Mouse (Mus musculus): ENCODE data around the gene Rdh14.

Gene Rdh14

DNA sequence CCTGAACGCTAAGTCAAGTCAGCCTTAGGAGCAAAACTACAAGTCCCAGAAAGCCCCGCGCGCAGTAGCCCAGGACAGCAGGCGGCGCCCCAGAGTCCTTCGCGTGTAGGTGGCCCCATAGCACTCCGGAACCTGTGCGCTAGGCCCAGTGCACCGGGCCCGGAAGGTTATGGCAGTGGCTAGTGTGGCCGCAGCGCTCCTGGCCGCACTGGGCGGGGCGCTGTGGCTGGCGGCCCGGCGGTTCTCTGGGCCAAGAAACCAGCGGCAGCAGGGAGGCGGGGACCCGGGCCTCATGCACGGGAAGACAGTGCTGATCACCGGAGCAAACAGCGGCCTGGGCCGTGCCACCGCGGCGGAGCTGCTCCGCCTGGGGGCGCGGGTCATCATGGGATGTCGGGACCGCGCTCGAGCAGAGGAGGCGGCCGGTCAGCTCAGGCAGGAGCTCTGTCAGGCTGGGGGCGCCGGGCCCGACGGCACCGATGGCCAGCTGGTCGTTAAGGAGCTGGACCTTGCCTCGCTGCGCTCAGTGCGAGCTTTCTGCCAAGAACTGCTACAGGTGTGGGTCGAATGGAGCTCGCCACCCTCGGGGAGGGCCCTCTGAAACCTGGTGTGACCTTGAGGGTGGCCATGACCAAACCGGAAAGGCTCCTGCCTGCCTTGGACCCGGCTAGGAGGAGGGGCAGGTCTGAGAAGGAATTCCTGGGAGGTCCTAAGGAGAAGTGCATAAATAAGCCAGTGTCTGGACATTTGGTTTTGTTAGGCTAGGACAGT lies at the start of gene Rdh14:
Rdh14 (plus strand) TSS at position 102 of the 771 bp plus-strand sequence.
- DNase-seq, result peak; percentile 98

DNA sequence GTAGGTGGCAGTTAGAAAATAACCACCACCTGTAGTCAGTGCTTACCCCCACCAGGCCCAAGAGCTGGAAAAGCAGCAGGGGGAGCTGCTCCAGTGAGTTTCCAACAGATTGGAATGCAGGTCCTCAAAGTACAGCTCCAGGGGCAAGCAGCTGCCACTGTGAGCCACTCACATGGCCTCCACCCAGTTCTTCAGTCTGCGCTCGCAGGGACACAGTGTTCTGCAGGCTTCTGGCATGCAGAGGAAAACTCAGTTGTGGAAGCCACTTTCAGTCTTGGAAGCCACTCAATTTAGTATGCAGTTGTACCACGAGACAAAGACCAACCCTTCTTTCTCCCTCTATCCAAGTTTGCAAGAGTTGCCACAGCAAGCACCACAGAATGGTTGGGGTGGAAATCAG lies 39.9 kb upstream of the Rdh14 start:
- DNase-seq, result no peak

DNA sequence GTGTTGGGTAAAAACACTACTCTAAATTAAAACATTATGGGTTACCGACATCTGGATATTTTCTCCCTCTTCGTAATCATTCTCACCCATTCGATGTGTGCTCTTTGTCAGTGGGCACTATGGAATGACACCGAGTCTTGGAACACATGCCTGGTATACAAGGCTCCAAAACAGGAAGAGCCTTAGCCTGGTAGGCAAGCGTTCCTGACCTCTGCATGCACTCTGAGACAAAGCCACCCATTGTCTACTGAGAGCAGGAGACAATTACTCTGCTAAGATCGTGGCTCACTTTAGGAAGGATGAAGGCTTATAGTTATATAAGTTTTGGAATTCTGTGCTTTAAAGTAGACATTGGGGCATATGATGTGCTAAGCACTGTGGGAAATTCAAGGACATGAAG lies 32.8 kb upstream of the Rdh14 start:
- DNase-seq, result no peak

DNA sequence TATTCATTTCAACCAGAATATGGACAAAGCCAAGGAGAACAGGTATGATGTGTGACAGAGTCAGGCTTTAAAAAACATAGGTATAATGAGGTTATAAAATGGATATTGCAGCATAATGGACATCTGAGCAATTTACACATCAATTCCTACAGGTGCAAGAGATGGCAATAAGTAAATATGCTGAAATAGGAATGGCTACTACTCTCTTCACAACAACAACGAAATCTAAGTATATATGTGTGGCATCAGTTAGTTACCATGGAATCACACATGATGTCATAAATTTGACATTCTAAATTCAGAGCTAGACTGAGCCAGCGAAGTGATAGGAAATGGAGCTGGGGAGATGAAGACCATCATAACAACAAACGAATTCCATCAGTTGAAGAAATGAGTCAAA lies 20.9 kb upstream of the Rdh14 start, which contains the start of gene Nt5c1b:
Nt5c1b (plus strand) TSS at position 301 of the 400 bp plus-strand sequence.
- DNase-seq, result no peak

DNA sequence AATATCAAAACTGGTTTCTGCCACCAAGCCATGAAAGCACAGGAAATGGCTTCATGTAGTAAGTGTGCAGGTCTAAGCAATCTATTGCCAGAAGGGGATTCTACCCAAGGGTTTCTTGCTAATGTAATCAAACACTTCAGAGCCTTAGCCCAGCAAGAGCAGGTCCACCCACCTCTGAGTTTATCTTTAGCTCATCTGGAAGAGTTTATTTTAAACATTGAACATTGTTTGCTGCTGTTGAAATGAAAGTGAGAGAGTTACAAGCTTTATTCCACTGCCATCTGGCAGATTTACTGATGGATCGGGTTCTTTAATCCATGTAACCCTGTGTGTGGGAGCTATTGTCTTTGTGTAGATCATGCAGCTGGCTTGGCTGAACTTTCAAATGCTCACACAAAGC lies 10.2 kb downstream of the Rdh14 start:
- no peak for DNase-seq

DNA sequence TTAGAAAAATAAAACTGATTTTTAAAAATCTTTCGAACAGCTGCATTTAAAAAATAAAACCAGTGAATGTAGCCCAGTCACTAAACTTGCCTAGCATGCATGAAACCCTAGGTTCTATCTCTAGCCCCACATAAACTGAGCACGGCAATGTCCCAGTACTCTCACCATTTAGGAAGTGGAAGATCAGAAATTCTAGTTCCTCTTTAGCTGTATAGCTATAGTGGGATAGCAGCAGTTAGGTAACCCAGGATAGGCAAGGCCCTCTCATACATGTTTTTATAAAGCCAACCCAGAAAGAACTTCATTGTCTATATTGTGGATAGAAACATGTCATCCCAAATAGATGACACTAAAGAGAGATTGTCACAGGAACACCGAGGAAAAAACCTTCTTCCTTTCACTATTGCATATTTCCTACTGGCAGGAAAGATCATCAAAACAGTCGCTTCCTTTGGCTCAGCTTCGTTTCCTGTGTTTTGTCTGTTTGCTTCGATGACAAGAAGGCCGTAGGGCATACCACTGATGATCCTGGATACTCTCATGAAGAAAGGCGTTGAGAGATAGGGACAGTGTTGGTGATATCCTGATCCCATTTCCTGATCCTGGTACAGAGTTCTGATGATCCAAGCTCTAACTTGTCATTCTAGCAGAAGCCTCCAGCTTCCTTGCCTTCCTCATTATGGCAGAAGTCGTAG lies 12.0 kb downstream of the Rdh14 start:
- DNase-seq, result no peak

DNA sequence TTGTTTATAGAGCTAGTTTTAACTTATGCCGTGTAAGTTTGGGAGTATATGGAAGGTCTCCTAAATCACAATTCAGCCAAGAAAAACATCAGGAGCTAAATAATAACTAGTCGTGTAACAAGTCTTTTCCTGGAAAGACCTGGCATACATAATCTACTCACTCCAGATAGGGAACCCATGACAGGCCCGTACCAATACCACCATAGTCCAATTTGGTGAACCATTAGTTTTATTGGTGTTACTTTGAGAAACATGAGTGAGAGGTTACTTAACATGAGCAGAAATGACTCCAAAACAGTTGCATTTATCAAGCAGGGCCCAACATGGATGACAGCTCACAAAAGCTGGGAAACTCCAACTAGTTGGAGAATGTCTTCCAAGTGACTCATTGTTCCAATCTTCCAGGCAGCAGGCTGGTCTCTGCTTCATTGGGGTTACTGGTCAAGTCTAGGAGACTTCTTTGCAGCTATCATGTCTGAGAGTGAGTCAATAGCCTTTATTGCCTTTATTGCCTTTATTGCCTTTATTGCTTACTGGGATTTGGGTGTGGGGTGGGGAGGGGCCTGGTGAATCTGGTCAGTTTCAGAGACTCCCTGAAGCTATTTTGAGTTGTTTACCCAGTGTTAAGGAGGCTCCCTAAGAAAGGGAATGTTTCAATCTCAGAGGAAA lies 20.1 kb downstream of the Rdh14 start:
- DNase-seq, result no peak

DNA sequence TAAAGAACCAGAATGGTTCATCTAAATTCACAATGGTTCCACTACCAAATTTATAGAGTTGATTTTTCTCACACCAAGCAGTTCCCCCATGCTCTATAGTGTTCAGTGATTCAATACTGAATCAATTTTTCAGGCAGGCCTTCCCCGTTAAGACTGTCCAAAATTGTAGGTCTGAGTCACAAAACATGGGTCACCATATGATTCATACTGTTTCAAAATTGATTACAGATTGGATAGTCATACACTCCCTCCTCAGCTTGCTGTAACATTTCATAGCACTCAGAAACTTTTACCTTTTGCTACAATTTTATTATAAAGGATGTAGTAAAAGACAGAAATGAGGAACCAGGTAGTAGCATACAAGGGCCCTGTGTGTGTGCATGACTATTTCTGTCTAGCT lies 20.9 kb downstream of the Rdh14 start:
- no peak for DNase-seq

DNA sequence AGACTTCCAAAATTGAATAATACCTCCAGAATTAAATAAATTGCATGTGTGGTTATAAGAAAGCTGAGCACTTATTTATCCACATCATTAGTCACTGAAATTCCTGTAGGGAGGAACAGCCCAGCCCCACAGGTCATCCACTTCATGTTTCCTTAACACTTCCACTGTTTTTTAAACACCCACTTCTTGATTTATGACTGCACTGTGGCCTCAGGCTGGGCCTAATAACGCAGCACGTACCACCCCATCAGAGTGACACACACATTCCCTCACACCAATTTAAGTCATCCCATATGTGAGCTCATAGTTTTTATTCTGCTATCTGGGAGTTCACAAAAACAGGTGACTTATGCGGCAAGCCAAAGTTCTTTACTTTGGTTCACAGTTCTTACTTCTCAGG lies 31.8 kb downstream of the Rdh14 start:
- DNase-seq, result no peak

DNA sequence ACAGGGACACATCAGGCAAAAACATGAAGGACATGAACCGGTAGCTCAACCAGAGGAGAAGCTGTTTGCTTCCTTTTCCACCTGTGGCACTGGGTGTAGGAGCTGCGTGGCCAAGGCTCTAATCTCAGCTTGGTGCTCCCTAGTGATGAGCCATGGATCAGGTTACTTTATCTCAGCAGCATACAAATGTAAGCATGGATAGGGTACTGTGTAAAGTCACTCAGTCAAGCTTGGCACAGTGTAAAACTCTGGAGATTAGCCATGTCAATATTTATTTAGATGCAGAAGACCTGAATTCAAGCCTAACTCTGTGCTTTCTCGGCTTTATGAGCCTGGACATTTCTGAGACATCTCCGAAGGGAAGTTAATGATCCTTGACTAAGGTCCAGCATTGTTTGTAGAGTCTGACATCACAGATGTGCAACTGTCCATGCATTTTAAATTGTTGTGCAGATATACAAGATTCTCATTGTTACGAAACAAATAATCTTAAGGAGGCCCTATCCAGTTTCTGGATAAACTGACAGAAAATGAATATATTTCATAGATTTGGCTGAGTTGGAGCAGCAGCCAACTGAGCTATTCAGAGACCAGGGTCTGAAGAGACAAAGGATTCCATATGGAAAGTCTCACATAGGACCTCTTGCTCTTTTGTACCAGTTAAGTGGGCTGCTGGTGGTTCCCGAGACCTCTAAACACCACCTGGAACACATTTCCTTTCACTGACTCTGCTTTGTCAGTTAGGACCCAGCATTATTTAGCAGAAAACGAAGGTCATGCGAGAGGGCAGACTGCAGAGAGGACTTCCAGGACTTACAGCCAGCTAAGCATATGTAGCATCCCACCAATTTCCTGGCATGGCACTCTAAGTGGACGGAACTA lies 35.7 kb downstream of the Rdh14 start:
- no peak for DNase-seq

DNA sequence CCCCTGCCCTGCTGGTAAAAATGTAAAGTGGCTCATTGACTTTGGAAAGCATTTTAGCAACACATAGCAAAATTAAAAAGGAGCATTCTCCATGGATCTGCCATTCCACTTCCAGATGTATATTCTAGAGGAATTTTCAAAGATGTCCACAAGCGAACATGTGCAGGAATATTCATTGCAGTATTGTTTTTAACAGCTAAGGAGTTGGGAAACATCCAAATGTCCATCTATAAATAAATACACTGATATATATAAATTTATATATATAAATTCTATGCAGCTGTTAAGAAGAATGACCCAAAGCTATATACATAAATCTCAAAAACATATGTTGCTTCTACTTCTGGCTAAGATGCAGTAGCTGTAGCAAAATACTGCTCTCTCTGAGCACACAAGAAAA lies 40.4 kb downstream of the Rdh14 start:
- no peak for DNase-seq

DNA sequence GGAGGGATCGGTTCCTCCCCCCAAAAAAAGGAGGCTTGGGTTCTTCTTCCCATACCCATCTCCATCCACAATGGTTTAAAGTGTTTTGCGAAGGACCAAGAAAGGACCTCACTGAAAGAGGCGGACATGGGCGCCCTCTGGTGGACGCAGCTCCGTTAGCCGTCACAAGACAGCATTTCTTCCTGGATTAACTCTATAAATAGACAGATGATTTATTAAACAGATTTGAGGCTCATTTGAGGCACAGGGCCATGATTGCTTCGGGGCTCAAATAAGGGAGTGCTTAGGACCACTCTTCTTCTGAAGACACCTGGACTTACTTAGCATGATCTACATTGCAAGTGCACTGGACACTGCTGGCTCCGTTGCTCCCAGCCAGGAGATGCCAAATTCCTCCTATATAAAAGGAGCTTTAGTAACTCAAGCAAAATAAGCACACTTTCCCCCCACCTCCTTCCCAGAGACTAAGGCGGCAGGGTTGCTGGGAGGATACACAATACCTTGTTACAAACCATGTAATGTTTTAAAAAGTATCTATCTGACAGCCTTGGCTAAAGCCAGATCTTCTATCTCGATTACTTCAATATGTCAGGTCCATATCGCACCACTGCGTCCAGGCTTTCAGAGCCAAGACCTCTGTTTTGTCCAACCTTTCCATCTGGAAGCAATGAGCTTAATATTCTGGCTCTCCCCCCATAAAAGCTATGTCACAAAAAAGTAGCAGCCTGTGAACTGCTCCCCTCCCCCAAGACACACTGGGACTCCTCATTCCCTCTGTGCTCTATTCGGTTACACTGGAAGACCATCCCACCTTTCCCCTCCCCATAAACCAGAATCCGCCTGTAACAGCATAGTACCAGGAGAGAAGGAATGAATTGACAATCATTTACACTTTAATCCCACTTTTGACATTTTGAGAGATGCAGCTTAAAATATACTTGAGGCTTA lies 47.8 kb downstream of the Rdh14 start:
- peak; percentile 93 for DNase-seq

DNA sequence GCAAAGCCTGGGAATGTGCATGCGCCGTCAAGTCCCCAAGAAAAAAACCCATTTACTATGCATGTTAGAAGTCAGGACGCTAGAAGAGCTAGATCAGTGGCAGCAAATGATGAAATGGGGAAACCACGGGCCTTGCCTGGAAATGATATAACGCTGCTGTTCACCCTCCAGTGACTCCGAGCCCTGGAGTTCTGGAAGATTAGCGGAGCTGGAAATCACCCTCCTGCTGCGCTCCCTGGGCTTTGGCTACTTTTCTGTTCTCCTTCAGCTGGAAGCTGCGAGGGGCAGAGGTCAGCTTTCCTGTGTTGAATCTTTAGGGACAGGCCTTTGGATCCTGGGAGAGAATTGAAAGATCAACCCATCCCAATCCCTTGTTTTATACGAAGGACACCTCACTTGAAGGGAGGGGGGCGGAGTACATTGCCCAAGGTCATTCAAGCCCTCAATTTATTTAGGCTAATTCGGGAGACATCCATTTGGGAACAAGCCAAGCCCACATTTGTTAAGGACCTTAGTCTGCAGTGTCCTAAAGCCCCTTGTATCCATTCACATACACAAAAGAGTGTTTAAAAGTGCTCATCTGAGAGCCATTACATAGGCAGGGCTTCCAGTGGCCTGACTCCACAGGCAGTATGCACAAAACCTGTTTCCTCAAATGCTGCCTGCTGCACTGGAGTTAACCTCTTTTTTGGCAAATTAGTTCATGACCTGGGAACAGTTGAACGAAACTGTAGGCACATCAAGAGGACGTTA lies 49.1 kb downstream of the Rdh14 start:
- DNase-seq, result peak; percentile 35
